Mouse (Mus musculus) embryonic facial prominence, embryonic 13.5 days (tissue): ENCODE measurements around the gene BC029722. TPM values are rescaled to one million over a fixed set of nuclear protein-coding genes. Genes with fewer than 3 reads are reported as not detected.
"Not testable (repeated sequence)": the region's sequence is repeated elsewhere in the genome, so short reads cannot be mapped to it uniquely, and the experiment has no call there.

Experiments
- ATAC-seq: fragments of 200-750 bp; cut with Nextera tagmentation; 2 replicates; pipeline ENCODE4 v1.8.0; 2017; ENCODE audit warnings: low read depth; ENCODE audit not compliant: insufficient number of reproducible peaks, insufficient read depth, low FRiP score, low TSS enrichment
- H3K27ac ChIP-seq: fragments of 300-500 bp; sonication (generic); 2 replicates; pipeline ENCODE4 v1.5.1; 2015; ENCODE audit warnings: moderate library complexity, mild to moderate bottlenecking, inconsistent platforms
- H3K27me3 ChIP-seq: fragments of 300-500 bp; sonication (generic); 2 replicates; pipeline ENCODE4 v1.6.1; 2015; ENCODE audit warnings: mild to moderate bottlenecking, inconsistent platforms
- H3K36me3 ChIP-seq: fragments of 300-500 bp; sonication (generic); 2 replicates; pipeline ENCODE4 v1.6.1; 2015; ENCODE audit warnings: mild to moderate bottlenecking, inconsistent platforms
- H3K4me1 ChIP-seq: fragments of 300-500 bp; sonication (generic); 2 replicates; pipeline ENCODE4 v1.6.1; 2015; ENCODE audit warnings: inconsistent platforms
- H3K4me2 ChIP-seq: fragments of 300-500 bp; sonication (generic); 2 replicates; pipeline ENCODE4 v1.6.1; 2015; ENCODE audit warnings: moderate library complexity, mild to moderate bottlenecking, inconsistent platforms
- H3K4me3 ChIP-seq: fragments of 300-500 bp; sonication (generic); 2 replicates; pipeline ENCODE4 v1.5.1; 2015; ENCODE audit warnings: mild to moderate bottlenecking, inconsistent platforms
- H3K9ac ChIP-seq: fragments of 300-500 bp; sonication (generic); 2 replicates; pipeline ENCODE4 v1.6.1; 2015; ENCODE audit warnings: mild to moderate bottlenecking, inconsistent platforms
- H3K9me3 ChIP-seq: fragments of 300-500 bp; sonication (generic); 2 replicates; pipeline ENCODE4 v1.6.1; 2016; ENCODE audit warnings: inconsistent platforms
- WGBS: fragments of 180-500 bp; shearing (Covaris S2); methylation state at CpG from one replicate; pipeline ENCODE4 v1.1.7; 2015; ENCODE audit warnings: mixed read lengths; 5-methylcytosine and 5-hydroxymethylcytosine counted together
- polyA plus RNA-seq: library from polyadenylated mRNA; unstranded; fragments of >200 nt; fragmentation: Nextera tagmentation; extraction: Ambion mirVana; gene quantifications from 2 replicates; pipeline ENCODE4 v1.2.1, GENCODE M21; 2015

BC029722 gene
- polyA plus RNA-seq, 1 experiment from 2014 or later, result 16.6 TPM

GRCm38 (mm10) chr2:155837961-155838360 is 18.7 kb upstream of the BC029722 start:
- Histone ChIP-seq H3K27ac (no peak overlapping the region), H3K4me3 (no peak overlapping the region), H3K27me3 (peaks cover 8% of the 10 kb centered on the region), H3K9me3 (no peaks in the 10 kb centered on the region), H3K4me1 (no peaks in the 10 kb centered on the region), H3K36me3 (no peaks in the 10 kb centered on the region), H3K4me2 (no peak overlapping the region), H3K9ac (no peak overlapping the region)
- no peak for ATAC-seq
- whole genome bisulfite sequencing, result 64% methylated on average over 3 of the region's 3 CpGs

GRCm38 (mm10) chr2:155834732-155835131 is 15.5 kb upstream of the BC029722 start, which contains the start of gene Fam83c:
Fam83c (minus strand) TSS chr2:155834854.
- H3K4me3 ChIP-seq, result no peak within 1 kb of the TSS
- H3K36me3 ChIP-seq, result no peaks in the 10 kb centered on the region
- peaks cover 8% of the 10 kb centered on the region for H3K27me3 ChIP-seq
- peak within 1 kb of the TSS; percentile 12; the same call in 1 of the 2 replicates for H3K4me2 ChIP-seq
- H3K9me3 ChIP-seq, result no peaks in the 10 kb centered on the region
- 0 out of 2 replicates have a peak within 1 kb of the TSS, but pooled peaks have one; percentile 27 for H3K9ac ChIP-seq
- H3K27ac ChIP-seq, result no peak within 1 kb of the TSS
- ATAC-seq, result no peak
- no peaks in the 10 kb centered on the region for H3K4me1 ChIP-seq
- WGBS, result 47% methylated on average over 9 of the region's 9 CpGs

DNA sequence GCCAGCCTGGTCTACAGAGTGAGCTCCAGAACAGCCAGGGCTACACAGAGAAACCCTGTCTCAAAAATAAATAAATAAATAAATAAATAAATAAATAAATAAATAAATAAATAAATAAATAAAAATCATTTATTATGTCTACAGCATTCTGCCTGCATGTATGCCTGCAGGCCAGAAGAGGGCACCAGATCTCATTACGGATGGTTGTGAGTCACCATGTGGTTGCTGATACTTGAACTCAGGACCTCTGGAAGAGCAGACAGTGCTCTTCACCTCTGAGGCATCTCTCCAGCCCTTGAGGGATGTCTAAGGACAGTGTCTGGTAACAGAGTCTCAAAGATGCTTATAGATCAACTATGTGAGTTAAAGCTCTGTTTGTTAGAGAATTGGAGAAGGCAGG is 12.9 kb upstream of the BC029722 start:
- not testable (repeated sequence) for H3K4me3 ChIP-seq, H3K4me2 ChIP-seq, H3K4me1 ChIP-seq, H3K27ac ChIP-seq, ATAC-seq, H3K27me3 ChIP-seq, H3K9ac ChIP-seq, H3K9me3 ChIP-seq, H3K36me3 ChIP-seq
- WGBS, result 65% methylated on average over 1 of the region's 1 CpGs

DNA sequence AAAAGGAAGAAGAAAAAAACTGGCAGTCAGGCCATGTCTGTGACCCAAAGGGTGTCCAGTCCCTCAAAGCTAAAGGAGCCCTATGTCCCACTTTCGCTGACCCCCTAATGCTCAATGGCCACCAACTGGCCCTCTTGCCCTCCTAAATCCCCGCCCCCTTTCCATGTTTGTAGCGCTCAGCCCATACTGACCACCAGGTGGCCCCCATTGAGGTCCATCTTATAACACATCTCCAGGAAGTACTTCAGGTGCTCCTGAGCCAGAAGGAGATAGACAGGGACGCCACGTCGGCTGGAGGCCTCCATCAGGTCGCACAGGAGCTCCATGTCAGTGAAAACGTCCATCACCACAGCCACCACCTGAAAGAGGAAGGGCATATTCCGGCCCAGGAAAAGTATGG is 12.1 kb upstream of the BC029722 start:
- 63% methylated on average over 9 of the region's 9 CpGs for WGBS
- Histone ChIP-seq H3K36me3 (no peaks in the 10 kb centered on the region), H3K4me3 (no peak overlapping the region), H3K9me3 (no peaks in the 10 kb centered on the region), H3K4me2 (no peak overlapping the region), H3K4me1 (peaks cover 11% of the 10 kb centered on the region), H3K9ac (no peak overlapping the region), H3K27ac (no peak overlapping the region), H3K27me3 (peaks cover 8% of the 10 kb centered on the region)
- ATAC-seq, result no peak

- ATAC-seq, result no peak
- Histone ChIP-seq H3K4me2 (no peak overlapping the region), H3K4me1 (peaks cover 12% of the 10 kb centered on the region), H3K27me3 (peaks cover 8% of the 10 kb centered on the region), H3K4me3 (no peak overlapping the region), H3K27ac (no peak overlapping the region), H3K9ac (no peak overlapping the region), H3K36me3 (no peaks in the 10 kb centered on the region), H3K9me3 (no peaks in the 10 kb centered on the region)
- 85% methylated on average over 8 of the region's 8 CpGs for WGBS
Measured at GRCm38 (mm10) chr2:155830841-155831240, 11.6 kb upstream of the BC029722 start.

- peak; percentile 82 for ATAC-seq
- peak within 1 kb of the TSS; percentile 88 for H3K27ac ChIP-seq
- WGBS, result 3% methylated on average over 27 of the region's 27 CpGs
Measured at GRCm38 (mm10) chr2:155826630-155827424, 7.6 kb upstream of the BC029722 start, which contains the start of gene Eif6. Eif6 (minus strand) TSS chr2:155826925.

GRCm38 (mm10) chr2:155825904-155826629 is 6.8 kb upstream of the BC029722 start:
- H3K9me3 ChIP-seq, result no peaks in the 10 kb centered on the region
- peaks cover 19% of the 10 kb centered on the region for H3K4me1 ChIP-seq
- ATAC-seq, result no peak; the same call in 1 of the 2 replicates
- WGBS, result 1% methylated on average over 52 of the region's 52 CpGs
- no peaks in the 10 kb centered on the region for H3K27me3 ChIP-seq
- peak overlapping the region; percentile 92 for H3K4me2 ChIP-seq
- peaks cover 29% of the 10 kb centered on the region for H3K36me3 ChIP-seq
- H3K4me3 ChIP-seq, result peak overlapping the region; percentile 91
- H3K27ac ChIP-seq, result peak overlapping the region; percentile 88
- peak overlapping the region; percentile 89 for H3K9ac ChIP-seq

More at GRCm38 (mm10) chr2:155826630-155827424, 7.6 kb upstream of the BC029722 start, which contains the start of gene Eif6:
- H3K27me3 ChIP-seq, result no peaks in the 10 kb centered on the region
- H3K4me1 ChIP-seq, result peaks cover 19% of the 10 kb centered on the region
- peak within 1 kb of the TSS; percentile 92 for H3K4me2 ChIP-seq
- peak within 1 kb of the TSS; percentile 89 for H3K9ac ChIP-seq
- no peaks in the 10 kb centered on the region for H3K9me3 ChIP-seq
- peak within 1 kb of the TSS; percentile 91 for H3K4me3 ChIP-seq
- peaks cover 22% of the 10 kb centered on the region for H3K36me3 ChIP-seq

GRCm38 (mm10) chr2:155823722-155824121 is 4.5 kb upstream of the BC029722 start:
- H3K4me1 ChIP-seq, result peaks cover 27% of the 10 kb centered on the region
- H3K9ac ChIP-seq, result no peak overlapping the region
- no peak overlapping the region for H3K27ac ChIP-seq
- 96% methylated on average over 8 of the region's 8 CpGs for WGBS
- no peak for ATAC-seq
- no peak overlapping the region for H3K4me2 ChIP-seq
- H3K36me3 ChIP-seq, result peaks cover 47% of the 10 kb centered on the region
- H3K4me3 ChIP-seq, result no peak overlapping the region
- H3K27me3 ChIP-seq, result no peaks in the 10 kb centered on the region
- no peaks in the 10 kb centered on the region for H3K9me3 ChIP-seq

- H3K4me2 ChIP-seq, result no peak overlapping the region
- 88% methylated on average over 5 of the region's 5 CpGs for WGBS
- peaks cover 21% of the 10 kb centered on the region for H3K4me1 ChIP-seq
- H3K27ac ChIP-seq, result no peak overlapping the region
- H3K27me3 ChIP-seq, result no peaks in the 10 kb centered on the region
- no peak for ATAC-seq
- no peak overlapping the region for H3K9ac ChIP-seq
- H3K9me3 ChIP-seq, result no peaks in the 10 kb centered on the region
- peaks cover 47% of the 10 kb centered on the region for H3K36me3 ChIP-seq
- no peak overlapping the region for H3K4me3 ChIP-seq
Measured at GRCm38 (mm10) chr2:155820779-155821178, 1.6 kb upstream of the BC029722 start.

- 63% methylated on average over 6 of the region's 6 CpGs for WGBS
- Histone ChIP-seq H3K27me3 (no peaks in the 10 kb centered on the region), H3K27ac (peak overlapping the region; percentile 75), H3K9ac (peak overlapping the region; percentile 87), H3K36me3 (peaks cover 47% of the 10 kb centered on the region), H3K4me2 (peak overlapping the region; percentile 96), H3K4me1 (peaks cover 13% of the 10 kb centered on the region), H3K9me3 (no peaks in the 10 kb centered on the region), H3K4me3 (peak overlapping the region; percentile 72)
- ATAC-seq, result no peak
Measured at GRCm38 (mm10) chr2:155819449-155820251, 424 bp upstream of the BC029722 start.
